Mouse (Mus musculus): Measurements from ENCODE around the gene Pten. TPM values are rescaled to one million over a fixed set of nuclear protein-coding genes. Genes with fewer than 3 reads are reported as not detected.

Gene Pten
- polyA plus RNA-seq, 1 experiment from 2014 or later, result 15.5 TPM

- 60% methylated on average over 3 of the region's 3 CpGs for WGBS
- DNase-seq (ENCODE audit: low spot score), result peak; percentile 14
- H3K27me3 ChIP-seq (replicated peaks; ENCODE audit: control insufficient read depth, insufficient read depth, low read length), result no peaks in the 10 kb centered on the region
Observed at GRCm38 (mm10) chr19:32717590-32717989, 39.7 kb upstream of the Pten start.

GRCm38 (mm10) chr19:32720319-32720718, 37.0 kb upstream of the Pten start:
- H3K9me3 ChIP-seq (ENCODE audit: control insufficient read depth, low read length), result no peaks in the 10 kb centered on the region
- no peaks in the 10 kb centered on the region; the same call in 1 of the 2 replicates for H3K27me3 ChIP-seq (replicated peaks; ENCODE audit: control insufficient read depth, insufficient read depth, low read length)
- H3K4me2 ChIP-seq (ENCODE audit: low read depth, low read length), result no peak overlapping the region
- no peaks in the 10 kb centered on the region for H3K4me1 ChIP-seq (ENCODE audit: control insufficient read depth, insufficient read depth, low read length)
- H3K36me3 ChIP-seq (ENCODE audit: control insufficient read depth, insufficient read depth, low read length), result no peaks in the 10 kb centered on the region
- no peak overlapping the region for H3K9ac ChIP-seq (ENCODE audit: low read depth, low read length)
- H3K27ac ChIP-seq (replicated peaks; ENCODE audit: low read depth, low read length), result no peak overlapping the region
- ATAC-seq (ENCODE audit: low read depth) (no peak), DNase-seq (ENCODE audit: low spot score) (no peak)
- WGBS, result 92% methylated on average over 1 of the region's 1 CpGs
- no peak overlapping the region for H3K4me3 ChIP-seq (ENCODE audit: low read depth, low read length)

More at GRCm38 (mm10) chr19:32717590-32717989, 39.7 kb upstream of the Pten start:
- H3K4me1 ChIP-seq (ENCODE audit: control insufficient read depth, insufficient read depth, low read length), result no peaks in the 10 kb centered on the region
- no peaks in the 10 kb centered on the region for H3K36me3 ChIP-seq (ENCODE audit: control insufficient read depth, insufficient read depth, low read length)
- H3K9me3 ChIP-seq (ENCODE audit: control insufficient read depth, low read length), result no peaks in the 10 kb centered on the region
- H3K9ac ChIP-seq (ENCODE audit: low read depth, low read length), result no peak overlapping the region
- no peak for ATAC-seq (ENCODE audit: low read depth)
- H3K27ac ChIP-seq (replicated peaks; ENCODE audit: low read depth, low read length), result no peak overlapping the region
- no peak overlapping the region for H3K4me3 ChIP-seq (ENCODE audit: low read depth, low read length)
- H3K4me2 ChIP-seq (ENCODE audit: low read depth, low read length), result no peak overlapping the region

- Histone ChIP-seq H3K9ac (ENCODE audit: low read depth, low read length) (no peak overlapping the region), H3K4me3 (ENCODE audit: low read depth, low read length) (no peak overlapping the region), H3K27me3 (replicated peaks; ENCODE audit: control insufficient read depth, insufficient read depth, low read length) (peaks cover 21% of the 10 kb centered on the region), H3K4me1 (ENCODE audit: control insufficient read depth, insufficient read depth, low read length) (peaks cover 3% of the 10 kb centered on the region; the same call in 1 of the 2 replicates), H3K9me3 (ENCODE audit: control insufficient read depth, low read length) (no peaks in the 10 kb centered on the region), H3K36me3 (ENCODE audit: control insufficient read depth, insufficient read depth, low read length) (no peaks in the 10 kb centered on the region), H3K27ac (replicated peaks; ENCODE audit: low read depth, low read length) (no peak overlapping the region), H3K4me2 (ENCODE audit: low read depth, low read length) (no peak overlapping the region)
- DNase-seq (ENCODE audit: low spot score) (peak; percentile 3), ATAC-seq (ENCODE audit: low read depth) (no peak)
- 31% methylated on average over 7 of the region's 7 CpGs for WGBS
Observed at GRCm38 (mm10) chr19:32723817-32724216, 33.5 kb upstream of the Pten start.

GRCm38 (mm10) chr19:32726451-32727325, 30.6 kb upstream of the Pten start:
- Histone ChIP-seq H3K9me3 (ENCODE audit: control insufficient read depth, low read length) (no peaks in the 10 kb centered on the region), H3K36me3 (ENCODE audit: control insufficient read depth, insufficient read depth, low read length) (no peaks in the 10 kb centered on the region), H3K4me1 (ENCODE audit: control insufficient read depth, insufficient read depth, low read length) (peaks cover 3% of the 10 kb centered on the region; the same call in 1 of the 2 replicates), H3K27ac (replicated peaks; ENCODE audit: low read depth, low read length) (no peak overlapping the region), H3K4me2 (ENCODE audit: low read depth, low read length) (peak overlapping the region; percentile 39), H3K27me3 (replicated peaks; ENCODE audit: control insufficient read depth, insufficient read depth, low read length) (peaks cover 24% of the 10 kb centered on the region), H3K9ac (ENCODE audit: low read depth, low read length) (no peak overlapping the region), H3K4me3 (ENCODE audit: low read depth, low read length) (peak overlapping the region; percentile 11; the same call in 1 of the 2 replicates)
- DNase-seq (ENCODE audit: low spot score) (peak; percentile 61), ATAC-seq (ENCODE audit: low read depth) (peak; percentile 68)
- WGBS, result 2% methylated on average over 22 of the region's 22 CpGs

GRCm38 (mm10) chr19:32729785-32730184, 27.5 kb upstream of the Pten start:
- no peak for DNase-seq (ENCODE audit: low spot score)

GRCm38 (mm10) chr19:32732922-32733321, 24.4 kb upstream of the Pten start:
- no peak for ATAC-seq (ENCODE audit: low read depth)
- Histone ChIP-seq H3K4me3 (ENCODE audit: low read depth, low read length) (no peak overlapping the region), H3K9me3 (ENCODE audit: control insufficient read depth, low read length) (no peaks in the 10 kb centered on the region), H3K9ac (ENCODE audit: low read depth, low read length) (no peak overlapping the region), H3K36me3 (ENCODE audit: control insufficient read depth, insufficient read depth, low read length) (no peaks in the 10 kb centered on the region), H3K27ac (replicated peaks; ENCODE audit: low read depth, low read length) (no peak overlapping the region), H3K27me3 (replicated peaks; ENCODE audit: control insufficient read depth, insufficient read depth, low read length) (peaks cover 8% of the 10 kb centered on the region), H3K4me1 (ENCODE audit: control insufficient read depth, insufficient read depth, low read length) (no peaks in the 10 kb centered on the region), H3K4me2 (ENCODE audit: low read depth, low read length) (no peak overlapping the region)
- no peak for DNase-seq (ENCODE audit: low spot score)

More at GRCm38 (mm10) chr19:32729785-32730184, 27.5 kb upstream of the Pten start:
- Histone ChIP-seq H3K4me3 (ENCODE audit: low read depth, low read length) (no peak overlapping the region), H3K4me1 (ENCODE audit: control insufficient read depth, insufficient read depth, low read length) (peaks cover 3% of the 10 kb centered on the region; the same call in 1 of the 2 replicates), H3K27me3 (replicated peaks; ENCODE audit: control insufficient read depth, insufficient read depth, low read length) (peaks cover 24% of the 10 kb centered on the region), H3K9ac (ENCODE audit: low read depth, low read length) (no peak overlapping the region), H3K4me2 (ENCODE audit: low read depth, low read length) (no peak overlapping the region), H3K27ac (replicated peaks; ENCODE audit: low read depth, low read length) (no peak overlapping the region), H3K9me3 (ENCODE audit: control insufficient read depth, low read length) (no peaks in the 10 kb centered on the region), H3K36me3 (ENCODE audit: control insufficient read depth, insufficient read depth, low read length) (no peaks in the 10 kb centered on the region)
- WGBS, result 78% methylated on average over 4 of the region's 4 CpGs
- no peak for ATAC-seq (ENCODE audit: low read depth)

GRCm38 (mm10) chr19:32737844-32738243, 19.5 kb upstream of the Pten start:
- Histone ChIP-seq H3K36me3 (ENCODE audit: control insufficient read depth, insufficient read depth, low read length) (no peaks in the 10 kb centered on the region), H3K4me2 (ENCODE audit: low read depth, low read length) (no peak overlapping the region), H3K27ac (replicated peaks; ENCODE audit: low read depth, low read length) (no peak overlapping the region), H3K27me3 (replicated peaks; ENCODE audit: control insufficient read depth, insufficient read depth, low read length) (no peaks in the 10 kb centered on the region), H3K4me1 (ENCODE audit: control insufficient read depth, insufficient read depth, low read length) (no peaks in the 10 kb centered on the region), H3K9ac (ENCODE audit: low read depth, low read length) (no peak overlapping the region), H3K4me3 (ENCODE audit: low read depth, low read length) (no peak overlapping the region), H3K9me3 (ENCODE audit: control insufficient read depth, low read length) (no peaks in the 10 kb centered on the region)
- 86% methylated on average over 7 of the region's 7 CpGs for WGBS
- DNase-seq (ENCODE audit: low spot score) (no peak), ATAC-seq (ENCODE audit: low read depth) (no peak)

- H3K4me3 ChIP-seq (ENCODE audit: low read depth, low read length), result no peak within 1 kb of the TSS
- H3K9ac ChIP-seq (ENCODE audit: low read depth, low read length), result no peak within 1 kb of the TSS
- 92% methylated on average over 4 of the region's 4 CpGs for WGBS
- ATAC-seq (ENCODE audit: low read depth) (no peak), DNase-seq (ENCODE audit: low spot score) (no peak)
- no peak within 1 kb of the TSS for H3K27ac ChIP-seq (replicated peaks; ENCODE audit: low read depth, low read length)
- no peak within 1 kb of the TSS for H3K4me2 ChIP-seq (ENCODE audit: low read depth, low read length)
- H3K27me3 ChIP-seq (replicated peaks; ENCODE audit: control insufficient read depth, insufficient read depth, low read length), result no peaks in the 10 kb centered on the region
- H3K9me3 ChIP-seq (ENCODE audit: control insufficient read depth, low read length), result no peaks in the 10 kb centered on the region
- H3K4me1 ChIP-seq (ENCODE audit: control insufficient read depth, insufficient read depth, low read length), result no peaks in the 10 kb centered on the region
- no peaks in the 10 kb centered on the region for H3K36me3 ChIP-seq (ENCODE audit: control insufficient read depth, insufficient read depth, low read length)
Observed at GRCm38 (mm10) chr19:32739686-32740085, 17.6 kb upstream of the Pten start, which contains the start of gene Atad1. TSS of gene Atad1 (minus strand) at chr19:32739786.

Data from embryonic facial prominence, embryonic 14.5 days (tissue).